Mouse (Mus musculus) midbrain, embryonic 11.5 days (tissue): ENCODE results near the gene 1700028P14Rik. TPM values are rescaled to one million over a fixed set of nuclear protein-coding genes. Genes with fewer than 3 reads are reported as not detected.

Experiments used
- ATAC-seq: fragments of 200-750 bp; cut with Nextera tagmentation; 2 replicates; pipeline ENCODE4 v1.8.0; 2017; ENCODE audit warnings: moderate TSS enrichment, moderate library complexity; ENCODE audit not compliant: low FRiP score
- DNase-seq: peaks from one replicate; pipeline ENCODE4 v3.0.0; 2015; ENCODE audit warnings: low spot score; ENCODE audit errors: missing footprints
- H3K27ac ChIP-seq: fragments of 300-500 bp; sonication (generic); 2 replicates; pipeline ENCODE4 v1.5.1; 2014; ENCODE audit warnings: low read depth, low read length
- H3K27me3 ChIP-seq: fragments of 300-500 bp; sonication (generic); 2 replicates; pipeline ENCODE4 v1.6.1; 2014; ENCODE audit warnings: mild to moderate bottlenecking, low read length, moderate library complexity, mixed read lengths; ENCODE audit not compliant: control insufficient read depth, insufficient read depth
- H3K36me3 ChIP-seq: fragments of 300-500 bp; sonication (generic); 2 replicates; pipeline ENCODE4 v1.6.1; 2014; ENCODE audit warnings: mild to moderate bottlenecking, low read length, moderate library complexity, mixed read lengths; ENCODE audit not compliant: control insufficient read depth, insufficient read depth
- H3K4me1 ChIP-seq: fragments of 300-500 bp; sonication (generic); 2 replicates; pipeline ENCODE4 v1.6.1; 2014; ENCODE audit warnings: low read length; ENCODE audit not compliant: control insufficient read depth, insufficient read depth
- H3K4me2 ChIP-seq: fragments of 300-500 bp; sonication (generic); 2 replicates; pipeline ENCODE4 v1.6.1; 2014; ENCODE audit warnings: mild to moderate bottlenecking, moderate library complexity
- H3K4me3 ChIP-seq: fragments of 300-500 bp; sonication (generic); 2 replicates; pipeline ENCODE4 v1.5.1; 2014; ENCODE audit warnings: low read depth, low read length
- H3K9ac ChIP-seq: fragments of 300-500 bp; sonication (generic); 2 replicates; pipeline ENCODE4 v1.6.1; 2014; ENCODE audit warnings: low read length
- H3K9me3 ChIP-seq: fragments of 300-500 bp; sonication (generic); 2 replicates; pipeline ENCODE4 v1.6.1; 2016; ENCODE audit warnings: low read length; ENCODE audit not compliant: control insufficient read depth
- WGBS: fragments of 180-500 bp; shearing (Covaris S2); extraction: QIAGEN DNeasy Blood & Tissue Kit; methylation state at CpG from one replicate; pipeline ENCODE4 v1.1.7; 2014; 5-methylcytosine and 5-hydroxymethylcytosine counted together
- polyA plus RNA-seq: library from polyadenylated mRNA; unstranded; fragments of >200 nt; fragmentation: Nextera tagmentation; extraction: Ambion mirVana; gene quantifications from 2 replicates; pipeline ENCODE4 v1.2.1, GENCODE M21; 2014

The 1700028P14Rik gene
- polyA plus RNA-seq, 1 experiment from 2014 or later, result not detected

GRCm38 (mm10) chr19:23636786-23637185, 15.8 kb downstream of the 1700028P14Rik start:
- DNase-seq, result no peak
- Histone ChIP-seq H3K4me3 (no peak overlapping the region), H3K9me3 (no peaks in the 10 kb centered on the region), H3K9ac (no peak overlapping the region), H3K36me3 (no peaks in the 10 kb centered on the region), H3K4me1 (no peaks in the 10 kb centered on the region), H3K27ac (no peak overlapping the region), H3K4me2 (no peak overlapping the region), H3K27me3 (no peaks in the 10 kb centered on the region)
- no peak for ATAC-seq
- WGBS, result 49% methylated on average over 5 of the region's 5 CpGs

GRCm38 (mm10) chr19:23631611-23632492, 20.8 kb downstream of the 1700028P14Rik start:
- no peak for ATAC-seq
- WGBS, result 71% methylated on average over 11 of the region's 11 CpGs

GRCm38 (mm10) chr19:23614268-23614667, 38.3 kb downstream of the 1700028P14Rik start:
- DNase-seq (no peak), ATAC-seq (no peak)
- Histone ChIP-seq H3K27ac (no peak overlapping the region), H3K27me3 (no peaks in the 10 kb centered on the region), H3K9ac (no peak overlapping the region), H3K36me3 (no peaks in the 10 kb centered on the region), H3K4me2 (no peak overlapping the region), H3K4me3 (no peak overlapping the region), H3K9me3 (no peaks in the 10 kb centered on the region), H3K4me1 (no peaks in the 10 kb centered on the region)
- 91% methylated on average over 7 of the region's 7 CpGs for WGBS

More at GRCm38 (mm10) chr19:23631611-23632492, 20.8 kb downstream of the 1700028P14Rik start:
- no peak overlapping the region for H3K27ac ChIP-seq
- no peak for DNase-seq
- no peaks in the 10 kb centered on the region for H3K27me3 ChIP-seq
- H3K4me1 ChIP-seq, result no peaks in the 10 kb centered on the region
- H3K4me3 ChIP-seq, result no peak overlapping the region
- no peak overlapping the region for H3K4me2 ChIP-seq
- no peaks in the 10 kb centered on the region for H3K36me3 ChIP-seq
- no peak overlapping the region for H3K9ac ChIP-seq
- no peaks in the 10 kb centered on the region for H3K9me3 ChIP-seq

- no peak overlapping the region for H3K27ac ChIP-seq
- no peak overlapping the region for H3K4me3 ChIP-seq
- H3K9ac ChIP-seq, result no peak overlapping the region
- WGBS, result 85% methylated on average over 4 of the region's 4 CpGs
- H3K4me1 ChIP-seq, result no peaks in the 10 kb centered on the region
- DNase-seq, result no peak
- no peak overlapping the region for H3K4me2 ChIP-seq
- ATAC-seq, result no peak
- no peaks in the 10 kb centered on the region for H3K36me3 ChIP-seq
- H3K9me3 ChIP-seq, result no peaks in the 10 kb centered on the region
- H3K27me3 ChIP-seq, result no peaks in the 10 kb centered on the region
These were observed 42.9 kb downstream of the 1700028P14Rik start for GRCm38 (mm10) chr19:23609724-23610123.

- H3K36me3 ChIP-seq, result no peaks in the 10 kb centered on the region
- ATAC-seq, result no peak
- H3K9ac ChIP-seq, result no peak overlapping the region
- no peak overlapping the region for H3K4me3 ChIP-seq
- DNase-seq, result no peak
- H3K4me2 ChIP-seq, result no peak overlapping the region
- no peaks in the 10 kb centered on the region for H3K9me3 ChIP-seq
- no peak overlapping the region for H3K27ac ChIP-seq
- no peaks in the 10 kb centered on the region for H3K27me3 ChIP-seq
- H3K4me1 ChIP-seq, result no peaks in the 10 kb centered on the region
- WGBS, result 91% methylated on average over 2 of the region's 2 CpGs
These were observed 44.7 kb downstream of the 1700028P14Rik start for GRCm38 (mm10) chr19:23607951-23608350.

- Histone ChIP-seq H3K9ac (no peak overlapping the region), H3K27me3 (no peaks in the 10 kb centered on the region), H3K36me3 (no peaks in the 10 kb centered on the region), H3K4me1 (no peaks in the 10 kb centered on the region), H3K4me3 (no peak overlapping the region), H3K4me2 (no peak overlapping the region), H3K9me3 (no peaks in the 10 kb centered on the region), H3K27ac (no peak overlapping the region)
- WGBS, result 92% methylated on average over 3 of the region's 3 CpGs
- no peak for DNase-seq
- ATAC-seq, result no peak
These were observed 57.7 kb downstream of the 1700028P14Rik start for GRCm38 (mm10) chr19:23594950-23595349.

GRCm38 (mm10) chr19:23578606-23579355, 73.8 kb downstream of the 1700028P14Rik start:
- no peaks in the 10 kb centered on the region for H3K4me1 ChIP-seq
- H3K27me3 ChIP-seq, result no peaks in the 10 kb centered on the region
- no peak overlapping the region for H3K9ac ChIP-seq
- WGBS, result 88% methylated on average over 11 of the region's 11 CpGs
- H3K27ac ChIP-seq, result no peak overlapping the region
- no peaks in the 10 kb centered on the region for H3K36me3 ChIP-seq
- ATAC-seq (no peak), DNase-seq (no peak)
- no peak overlapping the region for H3K4me3 ChIP-seq
- H3K4me2 ChIP-seq, result no peak overlapping the region
- H3K9me3 ChIP-seq, result no peaks in the 10 kb centered on the region

- no peak overlapping the region for H3K27ac ChIP-seq
- no peaks in the 10 kb centered on the region for H3K4me1 ChIP-seq
- no peak overlapping the region for H3K9ac ChIP-seq
- DNase-seq (no peak), ATAC-seq (no peak)
- 45% methylated on average over 4 of the region's 4 CpGs for WGBS
- no peaks in the 10 kb centered on the region for H3K27me3 ChIP-seq
- H3K4me2 ChIP-seq, result no peak overlapping the region
- H3K9me3 ChIP-seq, result no peaks in the 10 kb centered on the region
- no peaks in the 10 kb centered on the region for H3K36me3 ChIP-seq
- H3K4me3 ChIP-seq, result no peak overlapping the region
These were observed 75.9 kb downstream of the 1700028P14Rik start for GRCm38 (mm10) chr19:23576685-23577084.

GRCm38 (mm10) chr19:23563693-23564092, 88.9 kb downstream of the 1700028P14Rik start:
- ATAC-seq, result no peak
- Histone ChIP-seq H3K4me1 (no peaks in the 10 kb centered on the region), H3K9me3 (no peaks in the 10 kb centered on the region), H3K36me3 (no peaks in the 10 kb centered on the region), H3K4me2 (no peak overlapping the region), H3K27me3 (no peaks in the 10 kb centered on the region), H3K4me3 (no peak overlapping the region), H3K9ac (no peak overlapping the region), H3K27ac (no peak overlapping the region)
- DNase-seq, result no peak
- WGBS, result 87% methylated on average over 5 of the region's 5 CpGs
